Mouse (Mus musculus) left cerebral cortex, adult 2 months (tissue): ENCODE measurements around the gene Stk17b. TPM values are rescaled to one million over a fixed set of nuclear protein-coding genes. Genes with fewer than 3 reads are reported as not detected.
"Not testable (repeated sequence)": the region's sequence is repeated elsewhere in the genome, so short reads cannot be mapped to it uniquely, and the experiment has no call there.

Experiments
- DNase-seq, 2 experiments: peaks; one replicate each; pipeline ENCODE4 v3.0.0; 2021 to 2022; ENCODE audit warnings: low spot score in 2 of 2, mixed read lengths in 1 of 2; ENCODE audit errors: extremely low spot score in 1 of 2
- H3K27ac ChIP-seq: fragments of 200-600 bp; 2 replicates; pipeline ENCODE4 v1.8.1; 2022
- H3K4me3 ChIP-seq: fragments of 200-600 bp; 2 replicates; pipeline ENCODE4 v1.8.1; 2022
- CTCF ChIP-seq: fragments of 200-600 bp; IDR thresholded peaks from 2 replicates; pipeline ENCODE4 v1.8.1; 2022; ENCODE audit warnings: antibody characterized with exemption, mild to moderate bottlenecking, moderate library complexity
- intact Hi-C: fragments of 180-260 bp; cut with DNase I; formaldehyde crosslinking; loops from one replicate; pipeline ENCODE4 v1.15.1; 2025
- total RNA-seq, 2 experiments: library from RNA; stranded (reverse); gene quantifications; 2 replicates each; pipeline ENCODE4 v1.2.3; 2021

Gene Stk17b
- total RNA-seq, 2 experiments from 2014 or later = 5.3 to 7.6 TPM

DNA sequence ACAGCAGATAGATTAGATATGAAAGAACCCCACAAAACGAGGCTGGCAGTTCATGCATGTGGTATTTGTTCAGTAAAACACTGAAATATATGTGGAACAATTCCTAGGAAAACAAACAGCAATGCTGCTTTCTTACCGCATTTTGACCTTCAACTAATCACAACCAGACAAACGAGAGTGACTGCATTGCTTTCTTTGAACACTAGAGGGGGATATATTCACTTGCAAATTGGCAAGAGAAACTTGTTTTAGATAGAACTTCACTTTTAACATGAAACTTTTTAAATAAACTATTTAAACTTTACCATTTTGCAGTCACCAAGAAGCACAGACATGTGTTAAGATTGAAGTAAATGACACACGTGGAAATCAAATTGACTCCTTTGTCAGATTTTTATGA, 69.6 kb downstream of the Stk17b start:
- intact Hi-C loops = loop anchor here (2.0 to 5.0 kb wide), 2 partner anchors 175 to 617 kb away; no protein-coding TSS in a partner anchor
- Histone ChIP-seq H3K4me3 (no peak overlapping the region), H3K27ac (no peak overlapping the region)
- peak; percentile 83 for TF ChIP-seq CTCF
- DNase-seq = no peak

DNA sequence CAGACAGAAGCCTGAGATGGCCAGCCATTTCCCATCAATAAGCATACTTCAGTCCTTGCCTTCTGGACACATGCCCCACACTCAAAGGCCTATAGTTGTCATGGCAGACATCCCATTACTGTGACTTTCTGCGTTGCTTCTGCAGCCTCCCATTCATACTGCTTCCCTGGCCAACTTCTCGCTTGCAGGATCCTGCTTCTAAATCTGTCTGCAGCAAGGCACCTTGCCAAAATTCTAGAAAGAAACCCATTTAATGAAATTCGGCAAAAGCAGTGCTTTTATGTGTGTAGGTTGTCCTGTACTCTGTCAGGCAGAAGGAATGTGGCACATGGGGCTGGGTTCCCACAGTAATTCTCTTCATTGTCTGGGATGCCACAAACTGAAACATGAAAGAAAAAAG, 71.6 kb downstream of the Stk17b start:
- H3K4me3 ChIP-seq, H3K27ac ChIP-seq, DNase-seq, intact Hi-C loops: not testable (repeated sequence)

DNA sequence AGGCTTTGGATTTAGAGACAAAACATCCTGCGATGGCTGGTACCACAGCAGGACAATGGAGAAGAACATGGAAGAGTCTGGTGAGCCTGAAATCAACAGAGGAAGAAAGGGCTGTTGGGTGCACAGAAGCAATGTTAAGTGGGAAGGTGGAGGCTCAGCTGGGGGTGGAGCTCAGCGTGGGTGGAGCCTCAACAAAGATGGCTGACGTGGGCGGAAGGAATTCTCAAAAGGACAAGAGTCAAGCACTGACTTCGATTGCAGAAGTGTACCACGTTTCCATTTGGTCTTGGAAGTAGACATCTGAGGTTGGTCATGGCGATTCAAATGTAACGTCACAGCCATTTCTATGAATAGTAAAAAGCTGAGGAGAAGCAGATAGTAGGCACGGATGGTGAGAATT, 74.0 kb downstream of the Stk17b start:
- no peak for TF ChIP-seq CTCF
- no peak overlapping the region for H3K4me3 ChIP-seq
- no peak for DNase-seq
- intact Hi-C loops = no loop called here
- no peak overlapping the region for H3K27ac ChIP-seq

DNA sequence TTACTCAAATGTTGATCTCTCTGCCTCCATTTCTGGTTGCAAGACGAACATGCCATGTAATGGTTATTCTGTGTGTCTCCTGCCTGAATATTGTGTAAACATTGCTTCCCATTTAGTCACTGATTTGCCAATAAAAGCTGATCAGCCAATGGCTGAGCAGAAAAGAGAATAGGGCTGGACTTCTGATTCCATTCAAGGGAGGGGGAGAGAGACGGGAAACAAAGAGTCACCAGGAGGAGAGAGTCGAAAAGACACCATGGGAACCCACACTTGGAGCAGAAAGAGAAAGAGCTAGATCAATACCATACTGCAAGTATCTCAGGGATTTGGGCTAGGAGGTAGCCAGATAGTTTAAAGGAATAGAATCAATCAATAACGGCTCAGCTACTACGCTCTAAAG, 75.4 kb downstream of the Stk17b start:
- H3K27ac ChIP-seq, H3K4me3 ChIP-seq, DNase-seq, intact Hi-C loops: not testable (repeated sequence)

DNA sequence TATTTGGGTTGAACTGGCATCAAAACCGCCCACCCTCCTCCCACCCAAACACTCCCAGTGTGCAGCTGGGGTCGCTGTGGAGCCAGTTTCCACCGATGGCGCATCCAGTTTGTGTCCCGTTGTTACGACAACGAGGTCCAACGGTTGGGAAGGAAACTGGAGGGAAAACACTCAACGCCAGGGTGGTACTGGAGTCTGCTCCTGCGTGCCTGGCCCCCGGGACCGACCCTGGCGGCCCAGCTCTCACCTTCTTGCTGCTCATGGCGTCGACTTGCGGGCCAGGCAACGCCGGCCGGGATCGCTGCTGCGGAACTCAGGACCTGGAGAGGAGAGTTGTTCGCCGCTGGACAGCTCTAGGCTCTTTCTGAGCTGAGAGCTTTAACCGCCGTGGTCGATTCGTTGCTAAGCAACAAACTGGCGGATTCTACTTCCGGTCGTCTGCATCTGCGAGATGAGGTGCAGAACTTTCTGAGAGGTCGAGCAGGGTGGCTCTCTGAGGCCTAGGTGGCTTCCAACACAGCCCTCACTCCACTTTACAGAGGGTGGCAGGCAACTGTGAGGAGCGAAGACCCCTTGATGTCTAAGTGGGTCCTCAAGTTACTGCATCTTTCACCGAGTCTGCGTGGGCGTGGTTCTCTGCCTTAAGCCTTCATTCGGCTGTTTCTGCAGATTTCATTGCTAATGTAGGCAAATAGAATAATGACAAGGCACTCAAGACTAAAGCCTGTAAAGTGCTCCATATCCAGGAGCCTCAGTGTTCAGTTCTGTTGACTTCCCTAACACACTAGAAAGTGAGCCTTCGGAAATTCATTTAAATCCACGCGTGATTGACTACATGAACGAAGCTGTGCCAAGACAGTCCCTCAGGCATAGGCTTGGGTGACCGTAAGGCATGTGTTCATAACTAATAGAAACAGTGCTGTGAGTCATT, 78.3 kb downstream of the Stk17b start, which contains the start of gene Dnah7a:
Gene Dnah7a (minus strand): TSS at position 354 of the 931 bp plus-strand sequence.
- Histone ChIP-seq H3K27ac (peak within 1 kb of the TSS; percentile 86), H3K4me3 (peak within 1 kb of the TSS; percentile 62)
- intact Hi-C loops = no loop called here
- peak; percentile 48 to 53 for DNase-seq
- TF ChIP-seq CTCF = peak; percentile 48

Other genes with a start within 250 kb of the Stk17b start
- 1 to 10 TPM; 6.4 to 6.8 TPM for gene Dnah7a, start 78.4 kb downstream of the Stk17b start, total RNA-seq